Mouse (Mus musculus): ENCODE data around the gene Ttc28.

The Ttc28 gene

DNA sequence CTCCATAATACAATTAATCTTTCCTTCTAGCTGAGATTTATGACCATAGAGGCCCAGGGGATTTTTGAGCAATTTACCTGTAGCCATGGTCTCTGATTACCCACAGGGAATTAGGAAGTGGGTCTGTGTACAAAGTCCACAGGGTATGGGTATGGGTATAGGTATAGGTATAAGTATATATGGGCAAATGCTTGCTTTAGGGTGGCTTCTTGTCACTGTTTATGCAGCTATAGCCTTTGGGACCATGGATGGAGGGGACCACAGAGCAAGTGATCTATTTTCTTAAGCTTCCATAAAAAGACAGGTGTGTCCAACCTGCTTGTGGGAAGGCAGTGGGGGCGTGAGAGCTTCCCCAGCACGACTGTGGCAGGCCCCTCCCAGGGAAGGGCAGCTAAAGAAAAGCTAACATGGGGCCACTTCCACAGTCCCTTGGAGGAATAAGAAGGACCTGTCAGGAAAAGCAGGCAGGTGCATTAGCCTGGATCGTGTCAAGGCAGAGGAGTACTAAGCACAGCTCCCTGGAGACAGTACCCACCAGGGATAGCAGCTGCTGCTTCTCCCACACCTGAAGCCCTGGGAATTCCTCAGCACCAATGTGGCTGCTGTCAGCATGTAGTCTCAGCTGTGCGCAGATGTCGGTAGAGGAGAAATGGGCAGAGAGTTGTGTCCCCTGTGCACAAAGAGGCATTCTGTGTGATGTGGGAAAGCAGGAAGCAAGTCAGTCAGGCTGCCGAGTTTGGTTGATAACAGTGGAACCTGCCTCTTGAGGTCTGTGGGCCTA is 338.7 kb downstream of the Ttc28 start:
- no peak for DNase-seq

DNA sequence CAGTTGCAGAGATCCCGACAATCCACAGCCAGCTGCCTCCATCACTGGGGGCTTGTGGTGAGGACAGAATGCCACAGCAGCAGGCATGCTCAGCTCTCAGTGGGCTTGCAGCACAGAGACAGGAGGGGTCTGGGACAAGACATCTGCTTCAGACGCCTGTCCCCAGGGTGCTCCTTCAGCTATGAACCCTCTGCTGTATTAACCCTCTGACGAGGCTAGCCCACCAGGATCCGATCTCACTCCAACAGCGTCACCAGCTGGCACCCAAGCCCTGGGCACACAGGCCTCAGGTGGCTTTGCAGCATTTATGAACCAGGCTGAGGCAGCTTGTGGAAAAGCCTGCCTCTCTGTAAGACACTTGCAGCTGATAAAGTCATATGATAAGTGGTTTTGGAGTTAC is 339.4 kb downstream of the Ttc28 start:
- no peak for DNase-seq

DNA sequence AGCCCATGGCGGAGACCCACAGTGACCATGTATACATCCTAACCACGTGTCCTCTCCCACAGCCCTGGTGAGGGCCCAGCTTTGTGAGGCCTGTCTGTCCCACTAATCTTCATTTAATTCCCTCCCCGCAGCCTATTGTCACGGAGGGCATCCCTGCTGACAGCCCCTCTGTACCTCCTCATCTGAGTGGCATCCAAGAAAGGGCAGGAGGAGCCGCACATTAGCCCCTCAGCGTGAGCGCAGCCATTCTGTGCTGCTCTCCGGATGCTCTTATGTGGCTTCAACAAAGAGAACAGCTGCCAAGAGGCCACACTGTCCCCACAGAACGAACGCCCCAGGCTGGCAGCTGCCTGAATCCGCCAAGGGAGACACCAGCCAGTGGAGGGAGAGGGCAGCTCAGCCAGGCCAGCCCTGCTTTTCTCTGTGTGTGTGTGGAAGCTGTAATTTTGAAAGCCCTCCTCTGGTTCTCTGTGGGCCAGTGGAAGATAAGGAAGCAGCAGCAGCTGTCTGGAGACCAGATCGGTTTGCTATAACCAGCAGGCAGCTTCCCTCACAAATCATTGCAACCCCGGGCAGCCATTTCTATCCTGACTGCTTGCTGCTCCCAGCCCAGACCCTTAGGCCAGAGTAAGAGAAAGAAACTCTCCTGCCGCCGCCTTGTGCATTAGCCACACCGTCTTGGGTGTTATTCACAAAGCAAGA is 341.2 kb downstream of the Ttc28 start:
- no peak for DNase-seq

DNA sequence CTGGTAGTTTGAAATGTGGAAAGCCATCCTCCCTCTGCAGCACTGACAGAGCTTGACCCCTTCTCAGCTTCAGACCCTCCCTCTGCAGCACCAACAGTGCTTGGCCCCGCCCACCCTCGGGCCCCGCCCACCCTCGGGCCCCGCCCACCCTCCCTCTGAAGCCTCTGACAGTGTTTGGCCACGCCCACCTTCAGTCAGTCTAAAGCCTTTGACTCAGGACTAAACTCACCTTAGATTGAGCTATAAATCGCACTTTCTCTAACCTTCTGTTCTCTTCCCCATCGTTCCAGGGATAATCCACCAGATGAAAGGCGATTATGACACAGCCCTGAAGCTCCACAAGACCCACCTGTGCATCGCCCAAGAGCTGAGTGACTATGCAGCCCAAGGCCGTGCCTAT is 343.2 kb downstream of the Ttc28 start:
- no peak for DNase-seq

DNA sequence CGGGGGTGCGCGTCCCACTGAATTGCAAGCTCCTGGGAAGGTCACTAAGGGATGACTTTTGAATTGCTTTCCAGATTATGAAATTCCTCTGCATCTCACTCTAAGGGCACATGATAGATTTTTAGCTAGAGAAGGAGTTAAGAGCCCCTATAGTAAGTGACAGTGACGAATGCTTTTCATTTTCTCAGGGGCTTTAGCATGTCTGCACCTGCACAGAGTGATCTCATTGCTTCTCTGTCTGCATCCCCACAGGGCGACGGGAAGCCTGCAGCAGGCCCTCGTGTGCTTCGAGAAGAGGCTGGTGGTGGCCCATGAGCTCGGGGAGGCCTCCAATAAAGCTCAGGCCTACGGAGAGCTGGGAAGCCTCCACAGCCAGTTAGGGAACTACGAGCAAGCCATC is 345.7 kb downstream of the Ttc28 start:
- no peak for DNase-seq

DNA sequence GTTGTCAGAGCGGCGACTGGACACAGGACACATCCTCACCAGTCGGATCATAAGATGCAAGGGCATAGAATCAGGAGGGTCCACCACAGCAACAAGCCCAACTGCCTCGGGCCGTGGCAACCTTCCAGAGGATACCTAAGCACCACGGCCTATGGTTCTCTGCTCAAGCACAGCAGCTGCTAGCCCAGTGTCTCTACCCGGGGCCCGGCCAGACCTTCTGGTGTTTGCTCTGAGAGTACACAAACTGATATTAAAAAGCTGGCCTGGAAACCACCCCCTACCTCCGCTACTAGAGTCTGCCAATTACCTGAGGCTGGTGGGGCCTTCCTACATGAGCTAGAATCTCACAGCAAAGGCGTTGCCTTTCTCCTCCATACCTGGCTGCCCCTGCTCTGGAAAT is 346.9 kb downstream of the Ttc28 start:
- DNase-seq: no peak

DNA sequence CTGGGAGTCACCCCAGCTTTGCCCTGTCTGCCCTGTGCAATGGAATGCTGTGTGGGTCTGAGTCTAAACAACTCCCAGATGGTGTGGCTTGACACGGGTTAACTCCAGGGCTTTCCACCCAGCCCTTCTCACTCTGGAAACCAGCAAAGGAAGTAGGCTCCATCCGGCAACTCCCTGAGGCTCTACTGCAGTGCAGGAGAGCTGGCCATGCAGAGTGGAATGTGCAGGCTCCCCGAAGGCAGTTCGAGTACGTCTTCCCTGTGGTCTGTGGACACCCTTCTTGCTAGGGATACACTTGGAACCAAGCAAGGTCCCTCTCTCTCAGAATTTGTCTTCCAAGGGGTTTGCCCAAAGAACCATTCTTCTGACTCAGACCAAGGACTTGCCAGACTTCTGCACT is 348.2 kb downstream of the Ttc28 start:
- DNase-seq: no peak

DNA sequence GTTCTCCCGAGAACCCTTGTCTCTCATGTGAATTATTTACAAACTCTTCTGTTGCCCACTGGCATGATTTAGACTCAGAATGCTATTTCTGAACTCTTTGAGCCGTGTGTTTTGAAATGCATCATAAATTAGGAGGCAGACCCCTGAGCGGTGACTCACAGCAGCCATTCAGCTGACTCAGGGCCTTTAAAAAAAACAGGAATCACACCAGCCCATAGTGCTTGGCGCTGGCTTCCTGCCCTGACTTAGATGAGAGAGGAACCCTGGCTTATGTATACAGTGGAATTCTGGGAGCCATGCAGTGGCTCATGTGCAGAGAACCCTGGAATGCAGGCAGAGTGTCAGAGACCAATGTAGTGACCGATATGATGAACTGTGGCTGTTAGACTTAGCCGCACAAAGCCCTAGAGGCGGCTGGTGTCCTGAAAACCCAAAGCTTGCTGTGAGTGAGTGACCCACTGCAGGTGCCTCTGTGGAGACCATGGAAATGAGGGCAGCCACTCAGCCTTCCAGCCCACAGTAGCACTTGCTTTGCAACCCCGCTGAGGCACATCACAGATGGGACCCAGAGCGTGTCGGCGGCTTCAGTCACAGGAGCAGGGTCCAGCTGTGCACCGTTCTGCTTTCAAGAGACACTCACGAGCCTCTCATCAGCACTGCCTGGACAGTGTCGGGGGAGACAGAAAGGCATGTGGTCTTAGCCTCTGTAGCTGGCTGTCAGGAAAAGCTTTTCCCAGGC is 348.9 kb downstream of the Ttc28 start:
- peak; percentile 18 for DNase-seq

DNA sequence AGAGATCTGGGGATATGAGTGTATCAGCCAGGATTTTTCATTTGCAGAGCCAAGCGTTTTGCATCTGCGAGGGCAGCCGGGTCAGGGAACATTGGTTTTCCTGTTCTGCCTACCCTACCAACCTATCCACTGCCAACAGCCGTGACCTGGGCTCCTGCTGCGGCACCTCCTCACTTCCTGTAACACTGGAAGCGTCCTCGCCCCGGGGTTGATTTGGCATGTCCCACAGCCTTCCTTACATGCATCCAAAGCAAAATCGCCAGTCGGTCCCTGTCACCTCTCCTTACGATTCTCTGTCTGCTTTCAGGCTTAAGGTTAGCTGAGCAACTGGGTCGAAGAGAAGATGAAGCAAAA is 349.4 kb downstream of the Ttc28 start:
- no peak for DNase-seq

DNA sequence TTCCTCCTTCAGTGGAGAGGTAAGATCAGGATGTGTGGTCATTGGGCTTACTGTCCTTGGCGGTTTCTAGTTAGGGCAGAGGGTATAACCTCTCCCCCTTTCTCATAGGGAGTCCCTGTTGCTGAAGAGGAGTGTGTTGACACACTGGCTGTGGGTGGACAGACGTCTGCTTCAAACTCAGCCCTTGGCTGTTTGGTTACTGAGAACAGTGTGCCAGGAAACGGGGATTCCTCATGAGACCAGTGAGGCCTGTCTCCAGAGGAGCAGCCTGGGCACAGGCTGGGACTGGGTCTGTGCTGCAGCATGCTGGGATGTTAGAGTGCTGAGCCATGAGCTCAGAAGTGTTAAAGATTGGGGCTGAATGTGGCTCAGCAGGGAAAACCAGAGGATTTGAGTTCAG is 350.1 kb downstream of the Ttc28 start:
- no peak for DNase-seq

DNA sequence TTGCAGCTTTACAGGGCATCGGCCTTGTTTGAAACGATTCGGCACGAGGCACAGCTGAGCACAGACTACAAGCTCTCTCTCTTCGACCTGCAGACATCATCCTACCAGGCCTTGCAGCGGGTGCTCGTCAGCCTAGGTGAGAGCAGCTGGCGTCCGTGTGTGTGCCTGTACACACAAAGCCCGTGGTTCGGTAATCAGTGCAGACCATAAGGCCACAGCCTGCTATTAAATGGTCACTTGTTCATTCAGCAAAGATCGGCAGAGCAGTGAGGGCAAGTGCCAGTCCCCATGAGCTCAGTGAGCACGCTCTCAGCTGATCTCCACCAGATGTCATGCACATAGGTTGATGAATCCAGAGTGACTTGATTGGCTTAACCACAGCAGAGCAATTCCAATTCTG is 351.4 kb downstream of the Ttc28 start:
- no peak for DNase-seq

DNA sequence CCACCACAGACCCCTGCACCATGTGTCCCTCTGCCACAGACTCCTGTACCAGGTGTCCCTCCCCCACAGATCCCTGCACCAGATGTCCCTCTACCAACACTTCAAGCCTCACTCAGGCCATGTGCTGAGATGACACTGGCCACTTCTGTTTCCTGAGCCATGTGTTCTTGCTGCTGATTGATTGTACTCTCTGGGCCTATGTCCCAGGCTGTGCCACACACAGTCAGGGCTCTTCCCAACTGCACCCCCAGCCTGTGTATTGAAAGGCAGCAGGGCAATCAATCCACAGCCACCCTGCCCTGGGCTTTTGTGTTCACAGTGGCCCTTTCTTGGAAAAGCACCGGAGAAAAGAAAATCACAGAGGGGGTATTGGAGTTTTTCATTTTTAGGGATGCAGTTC is 352.2 kb downstream of the Ttc28 start:
- no peak for DNase-seq

DNA sequence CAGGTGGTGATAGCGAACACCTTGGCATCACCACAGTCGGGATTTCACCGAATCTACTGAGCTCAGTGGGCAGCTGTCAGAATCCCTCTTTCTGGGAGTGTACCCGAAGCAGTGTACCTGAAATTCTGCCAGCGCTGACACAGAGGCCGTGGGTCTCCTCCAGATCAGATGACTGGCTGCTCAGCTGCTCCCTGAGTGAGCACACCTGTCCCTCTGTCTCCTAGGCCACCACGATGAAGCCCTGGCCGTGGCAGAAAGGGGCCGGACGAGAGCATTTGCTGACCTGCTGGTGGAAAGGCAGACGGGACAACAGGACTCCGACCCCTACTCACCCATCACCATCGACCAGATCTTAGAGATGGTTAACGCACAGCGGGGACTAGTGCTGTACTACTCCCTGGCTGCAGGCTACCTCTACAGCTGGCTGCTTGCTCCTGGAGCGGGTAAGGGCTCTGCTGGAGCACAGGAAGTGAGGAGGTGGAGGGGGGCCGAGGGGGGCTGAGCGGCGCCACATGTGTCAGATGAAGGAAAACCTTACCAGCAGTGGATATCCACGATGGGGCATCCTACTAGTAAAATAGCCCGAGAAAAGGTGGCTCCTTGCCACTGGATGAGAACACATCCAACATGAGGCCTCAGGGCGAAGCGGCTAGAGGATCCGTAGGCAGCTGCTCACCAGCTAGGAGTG is 353.6 kb downstream of the Ttc28 start:
- DNase-seq: no peak

DNA sequence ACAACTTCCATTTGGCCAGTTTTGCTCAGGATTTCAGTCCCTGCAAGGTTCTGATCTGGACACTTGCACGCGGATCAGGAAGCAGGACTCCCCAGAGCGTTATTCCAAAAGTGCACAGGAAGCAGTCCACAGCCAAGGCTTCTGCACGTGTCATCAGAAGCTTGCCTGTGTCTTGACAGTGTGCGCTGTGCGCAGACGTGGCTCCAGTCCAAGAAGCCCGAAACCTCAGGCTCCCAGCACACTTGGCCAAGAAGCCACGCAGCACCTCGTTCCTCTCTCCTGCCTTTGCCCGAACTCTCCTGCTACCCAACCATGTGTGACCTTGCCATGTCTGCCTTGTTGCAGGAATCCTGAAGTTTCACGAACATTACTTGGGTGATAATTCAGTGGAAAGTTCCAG is 355.5 kb downstream of the Ttc28 start:
- DNase-seq: no peak

DNA sequence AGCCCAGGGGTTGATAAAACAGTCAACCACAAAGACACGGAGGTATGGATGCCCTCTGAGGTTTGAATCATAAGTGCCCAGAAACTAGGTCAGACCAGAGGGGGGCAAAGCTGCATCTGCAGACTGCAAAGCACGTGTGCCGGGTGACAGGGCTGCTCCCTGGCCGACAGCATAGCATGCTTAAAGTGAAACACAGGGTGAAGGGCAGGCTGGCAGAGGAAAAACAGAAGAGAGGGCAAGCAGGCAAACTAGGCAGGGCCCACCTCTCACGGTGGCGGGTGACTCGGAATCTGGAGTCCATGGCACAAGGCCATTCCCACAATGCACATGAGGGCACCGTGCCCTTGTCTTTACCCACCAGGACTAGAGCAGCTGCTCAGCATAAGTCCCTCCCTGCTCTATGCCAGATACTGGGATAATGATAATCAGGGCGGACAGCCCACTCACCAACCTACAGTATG is 357.6 kb downstream of the Ttc28 start:
- DNase-seq: no peak

DNA sequence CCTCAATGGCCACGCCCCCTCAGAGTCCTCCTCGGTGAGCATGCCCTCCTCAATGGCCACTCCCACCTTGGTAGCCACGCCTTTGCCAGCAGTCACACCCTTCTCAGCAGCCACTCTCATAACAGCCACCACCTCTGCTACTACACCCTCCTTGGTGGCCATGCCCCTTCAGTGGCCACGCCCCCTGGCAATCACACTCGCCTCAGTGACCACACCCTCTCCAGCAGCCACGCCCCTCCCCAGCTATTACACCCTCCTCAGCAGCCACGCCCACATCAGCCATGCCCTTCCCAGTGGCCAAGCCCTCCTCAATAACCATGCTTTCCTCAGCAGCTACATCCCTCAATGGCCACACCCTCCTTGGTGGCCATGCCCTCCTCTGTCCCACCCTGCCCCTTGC is 359.6 kb downstream of the Ttc28 start:
- no peak for DNase-seq

DNA sequence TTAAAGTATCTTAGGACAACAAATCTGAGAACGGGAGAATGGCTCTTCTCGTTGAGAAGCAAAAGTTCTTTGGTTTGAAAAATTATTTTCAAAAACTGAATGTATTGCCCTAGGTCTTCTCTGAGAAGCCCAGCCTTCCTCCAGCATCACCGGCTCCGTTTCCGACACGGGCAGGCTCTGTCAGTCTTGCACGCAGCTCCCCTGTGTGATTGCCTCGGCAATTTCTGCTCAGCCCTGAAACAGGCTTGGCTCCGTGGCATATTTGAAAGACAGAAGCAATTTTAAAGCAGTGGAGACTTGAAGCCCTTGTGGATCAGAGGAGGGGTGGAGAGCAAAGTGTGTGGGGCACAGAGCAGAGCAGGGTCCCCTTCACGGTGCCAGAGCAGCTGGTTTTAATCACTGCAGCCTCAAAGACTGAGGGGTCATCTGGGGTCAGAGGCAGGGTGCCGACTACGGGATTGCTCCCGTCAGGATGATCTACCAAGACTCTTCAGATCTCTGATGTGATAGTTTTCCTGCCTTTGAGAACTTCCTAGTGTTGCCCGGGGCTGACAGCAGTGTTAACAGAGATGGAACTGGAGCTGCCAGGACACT is 363.9 kb downstream of the Ttc28 start:
- DNase-seq: no peak

DNA sequence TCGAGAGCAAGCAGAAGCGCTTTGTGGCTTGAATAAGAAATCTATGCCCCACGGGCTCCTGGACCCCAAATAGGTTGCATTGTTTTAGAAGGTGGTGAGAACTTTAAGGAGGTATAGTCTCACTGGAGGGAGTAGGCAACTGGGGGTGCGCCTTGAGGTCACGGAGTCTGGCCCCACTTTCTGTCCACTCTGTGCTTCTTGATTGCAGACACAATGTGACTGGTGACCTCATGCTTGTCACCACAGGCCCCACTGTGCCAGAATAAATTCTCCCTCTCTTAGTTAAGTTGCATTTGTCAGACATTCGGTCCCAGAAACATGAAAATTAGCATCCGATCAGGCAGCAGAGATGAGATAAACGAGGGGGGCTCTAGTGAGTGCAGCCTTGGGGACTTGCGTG is 364.5 kb downstream of the Ttc28 start:
- DNase-seq: no peak

DNA sequence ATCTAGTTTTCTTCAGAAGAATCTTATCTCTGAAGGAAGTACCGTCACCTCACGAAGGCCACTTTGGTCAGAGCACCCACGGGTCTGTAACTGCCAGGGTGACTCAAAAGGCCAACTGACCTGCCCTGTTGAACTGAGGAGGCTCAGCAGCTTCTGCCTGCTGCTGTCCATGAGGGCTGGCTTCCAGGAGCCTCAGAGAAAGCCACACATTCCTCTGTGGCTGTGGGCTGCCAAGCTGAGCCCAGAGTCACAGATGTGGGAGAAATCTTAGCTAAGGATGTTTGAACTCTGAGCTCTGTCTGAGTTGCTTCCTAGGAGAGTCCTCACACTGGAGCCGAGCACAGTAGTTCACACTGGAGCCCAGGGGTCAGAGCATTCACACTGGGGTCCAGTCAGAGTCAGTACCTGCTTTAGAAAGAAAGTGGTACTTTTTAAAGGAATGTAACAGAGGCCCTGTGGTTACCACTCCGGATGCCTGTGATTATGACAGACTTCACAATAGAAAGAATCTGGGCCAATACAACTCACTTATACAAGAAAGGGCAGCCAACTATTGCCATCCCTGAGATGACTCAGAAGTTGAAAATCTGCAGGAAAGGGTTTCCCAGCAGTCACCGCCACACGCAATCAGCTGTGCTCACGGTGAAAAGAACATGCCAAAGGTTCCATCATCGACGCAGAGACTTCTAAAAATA is 368.1 kb downstream of the Ttc28 start:
- DNase-seq: no peak

DNA sequence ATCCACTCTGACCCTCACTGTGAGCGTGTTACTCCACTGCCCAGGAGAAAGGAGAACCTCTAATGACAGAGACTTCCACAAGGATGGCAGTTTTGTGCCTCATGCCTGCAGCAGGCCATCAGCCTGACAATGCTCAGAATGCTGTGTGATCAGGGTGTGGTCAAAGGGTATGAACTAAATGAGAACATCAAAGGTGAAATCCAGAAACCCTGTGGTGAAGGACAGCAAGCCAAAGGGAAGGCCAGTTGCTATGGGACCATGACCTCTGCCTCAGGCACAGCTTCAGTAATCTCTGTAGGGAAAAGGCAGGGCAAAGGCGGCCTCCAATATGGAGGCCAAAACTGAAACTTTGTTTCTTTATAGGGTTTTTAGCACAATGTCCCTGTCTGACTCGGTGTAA is 372.5 kb downstream of the Ttc28 start:
- no peak for DNase-seq

DNA sequence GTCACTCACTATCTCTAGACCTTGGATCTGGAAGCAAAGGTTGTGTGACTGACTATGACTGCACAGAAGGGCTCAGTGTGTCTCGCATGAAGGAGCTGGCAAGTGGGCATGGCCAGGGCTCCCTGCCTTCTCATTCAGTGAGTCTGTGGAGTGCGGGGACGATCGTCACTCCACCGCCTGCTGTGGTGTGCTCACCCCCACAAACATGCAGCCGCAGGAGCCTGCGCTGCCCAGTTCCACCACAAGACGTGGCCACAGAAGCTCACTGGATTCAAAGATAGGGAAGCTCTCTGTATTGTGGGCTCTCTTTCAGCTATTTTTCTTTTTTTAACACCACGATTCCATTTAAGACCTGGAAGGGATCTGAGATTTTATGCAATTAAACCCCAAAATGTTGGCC is 374.8 kb downstream of the Ttc28 start:
- DNase-seq: no peak

DNA sequence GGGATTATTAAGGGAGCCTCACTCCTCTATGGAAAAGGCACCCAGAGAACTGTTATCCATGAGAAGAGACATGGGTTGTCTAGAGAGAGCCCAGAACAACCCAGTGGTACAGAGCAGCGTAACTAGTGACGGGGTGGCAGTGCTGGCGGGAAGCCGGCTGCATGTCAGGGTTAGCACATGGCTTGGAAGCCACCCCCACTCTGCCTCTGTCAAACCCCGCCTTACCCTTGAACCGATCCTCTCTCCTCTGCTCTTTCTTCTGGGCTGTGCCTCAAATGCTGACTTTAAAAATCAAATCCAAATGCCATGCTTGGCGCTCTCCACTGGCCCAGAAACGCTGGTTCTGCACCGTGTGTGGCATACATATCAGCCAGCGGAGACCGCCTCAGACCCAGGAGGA is 375.2 kb downstream of the Ttc28 start:
- DNase-seq: no peak

All from layer of hippocampus, adult 9-11 months (tissue).